Mouse (Mus musculus): ENCODE data around the gene Traf1.

Gene Traf1

GRCm38 (mm10) chr2:34965806-34966205 is 4.2 kb upstream of the Traf1 start:
- no peak for DNase-seq

- no peak for DNase-seq
Observed at GRCm38 (mm10) chr2:34965293-34965692, 3.7 kb upstream of the Traf1 start.

DNA sequence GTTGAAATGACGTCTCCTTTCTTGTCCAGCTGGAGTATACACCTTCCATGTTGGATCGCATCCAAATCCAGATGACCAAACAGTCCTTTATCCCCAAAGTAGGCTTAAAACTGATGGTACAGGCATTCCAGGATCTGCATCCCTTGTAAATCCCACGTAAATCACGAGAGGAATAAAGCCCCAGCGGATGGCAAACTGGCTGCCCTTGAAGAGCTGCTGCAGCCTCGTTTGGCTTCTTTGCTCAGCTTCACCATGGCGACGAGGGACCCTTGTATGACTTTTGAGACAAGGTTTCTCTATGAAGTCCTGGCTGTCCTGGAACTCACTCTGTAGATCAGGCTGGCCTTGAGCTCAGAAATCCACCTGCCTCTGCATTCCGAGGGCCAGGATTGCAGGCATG is 3.1 kb upstream of the Traf1 start:
- no peak for DNase-seq

DNA sequence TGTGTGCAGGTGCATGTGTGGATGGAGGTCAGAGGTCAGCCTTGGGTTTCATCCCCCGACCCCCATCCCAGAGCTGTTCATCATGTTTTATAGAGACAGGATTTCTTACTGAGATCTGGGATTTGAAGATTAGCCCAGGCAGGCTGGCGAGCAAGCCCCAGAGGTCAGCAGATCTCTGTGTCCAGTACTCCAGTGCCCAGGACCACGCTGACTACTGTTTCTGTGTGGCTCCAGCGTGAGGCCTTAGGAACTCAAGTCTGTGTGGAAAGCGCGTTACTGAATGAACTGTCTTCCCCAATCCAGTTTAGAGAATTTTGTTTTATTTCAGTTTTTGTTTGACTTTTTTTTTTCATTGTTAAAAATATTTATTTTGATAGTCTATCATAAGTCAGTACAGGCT is 2.7 kb upstream of the Traf1 start:
- no peak for DNase-seq

DNA sequence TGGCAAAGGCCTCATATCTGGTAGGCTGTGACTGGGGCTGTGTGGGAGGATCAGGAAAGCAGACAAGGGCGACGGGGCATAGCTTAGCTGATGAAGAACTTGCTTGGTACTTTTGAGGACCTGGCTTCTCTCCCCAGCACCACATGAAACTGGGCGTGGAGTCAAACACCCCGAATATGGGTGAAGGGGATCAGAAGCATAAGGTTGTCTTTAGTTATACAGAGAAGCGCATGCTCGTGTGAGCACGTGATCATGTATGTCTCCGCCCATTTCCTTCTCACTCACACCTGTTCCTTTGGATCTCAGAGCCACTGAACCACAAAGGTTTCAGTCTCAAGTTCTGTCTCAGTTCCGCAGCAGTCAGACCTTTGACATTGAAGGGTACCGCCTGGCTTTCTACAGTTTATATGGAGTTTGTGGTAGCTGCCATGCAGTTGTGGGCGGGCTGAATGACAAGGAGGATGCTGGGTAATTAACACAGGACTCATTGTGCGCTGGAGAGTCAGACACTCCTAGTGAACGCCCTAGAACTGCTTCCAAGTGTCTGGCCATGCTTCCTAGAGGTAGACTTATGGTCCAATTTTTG is 1.9 kb upstream of the Traf1 start:
- DNase-seq = peak; percentile 56

GRCm38 (mm10) chr2:34962893-34963292 is 1.3 kb upstream of the Traf1 start:
- DNase-seq = peak; percentile 19

DNA sequence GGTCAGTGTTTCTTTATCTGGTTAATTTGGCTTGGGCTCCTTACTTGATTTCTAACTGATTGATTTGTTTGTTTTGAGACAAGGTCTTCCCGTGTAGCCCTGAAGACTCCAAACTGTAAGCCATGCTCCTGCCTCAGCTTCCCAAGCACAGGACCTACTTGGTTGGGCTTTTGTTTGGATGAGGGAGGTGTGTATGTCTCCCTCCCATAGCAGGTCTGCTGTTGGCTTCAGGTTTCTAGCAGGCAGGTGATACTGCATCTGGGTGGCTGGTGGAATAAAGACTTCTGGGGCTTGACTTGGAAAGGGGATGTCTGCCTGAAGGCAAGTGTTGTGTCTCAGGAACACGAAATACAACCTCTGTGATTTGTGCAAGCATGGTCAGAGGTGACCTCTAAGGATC is 639 bp upstream of the Traf1 start:
- no peak for DNase-seq

DNA sequence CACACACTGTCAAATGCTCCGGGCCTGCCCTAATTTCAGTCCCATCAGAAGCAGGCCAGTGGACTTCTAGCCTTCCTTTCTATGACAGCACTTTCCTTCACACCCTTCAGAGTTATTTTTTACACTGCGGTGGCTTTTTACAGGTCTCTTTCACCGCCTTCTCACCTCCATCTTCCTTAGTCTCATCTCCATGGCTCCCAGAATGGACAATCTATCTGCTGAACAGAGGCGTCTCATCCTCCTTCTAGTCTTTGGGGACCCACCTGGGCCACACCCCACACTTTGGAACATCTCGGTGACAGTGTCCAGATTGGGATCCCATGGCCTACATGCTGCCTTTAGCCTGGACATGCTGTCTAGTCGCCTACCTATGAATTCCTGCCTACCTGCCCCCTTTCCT is 606 bp downstream of the Traf1 start:
- DNase-seq = no peak

DNA sequence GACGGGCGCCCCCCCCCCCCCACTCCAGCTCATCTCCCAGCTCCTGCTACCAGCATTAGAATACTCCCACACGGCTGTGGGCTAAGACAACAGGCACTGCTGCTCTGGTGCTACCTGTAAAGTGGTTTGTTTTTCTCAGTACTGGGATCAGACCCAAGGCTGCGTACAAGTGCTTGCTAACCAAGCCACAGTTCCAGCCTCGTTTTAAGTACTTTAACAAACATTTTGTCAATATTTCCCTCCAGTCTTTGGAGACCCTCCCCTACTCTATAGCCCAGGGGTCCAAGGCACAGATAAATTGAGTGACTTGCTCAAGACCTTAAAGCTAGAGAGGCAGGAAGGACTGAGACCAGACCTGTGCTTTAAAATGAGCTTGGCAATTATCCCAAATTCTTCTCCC is 1.1 kb downstream of the Traf1 start:
- DNase-seq = no peak

DNA sequence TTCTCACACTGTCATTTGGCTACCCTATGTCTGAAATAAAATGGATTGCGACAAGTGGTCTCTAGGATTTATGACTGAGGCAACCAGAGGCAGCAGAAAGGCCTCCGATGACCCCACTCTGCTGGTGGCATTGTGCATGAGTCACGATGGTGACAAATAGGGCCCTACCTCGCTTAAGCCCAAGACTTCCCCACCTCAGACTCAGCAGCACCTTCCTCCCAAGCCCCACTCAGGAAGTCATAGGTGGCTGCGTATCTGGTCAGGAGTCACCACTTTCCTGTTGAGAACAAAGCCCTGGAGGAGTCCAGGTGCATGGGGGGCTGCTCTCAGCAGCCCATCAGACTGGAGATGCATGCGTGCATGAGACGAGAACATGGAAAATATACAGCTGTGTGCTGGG is 3.0 kb downstream of the Traf1 start:
- no peak for DNase-seq

DNA sequence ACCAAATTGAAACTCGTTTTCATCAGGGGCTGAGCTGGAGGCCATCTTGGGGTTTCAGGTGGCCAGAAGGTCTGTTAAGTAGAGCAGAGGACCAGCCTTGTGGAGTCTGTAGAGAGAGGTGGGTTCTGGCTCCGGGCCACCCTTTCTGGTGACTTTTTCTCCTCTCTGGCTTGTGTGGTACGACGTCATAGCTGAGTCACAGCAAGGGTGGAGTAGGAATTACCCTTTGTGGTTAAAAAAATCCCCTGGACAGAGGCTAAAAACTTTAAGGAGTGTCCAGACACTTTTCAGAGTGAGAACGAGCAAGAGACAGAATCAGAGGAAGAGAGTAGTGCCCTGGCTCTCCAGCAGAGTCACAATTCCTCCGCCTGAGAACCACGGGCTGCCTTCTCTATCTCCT is 3.5 kb downstream of the Traf1 start:
- DNase-seq = no peak

- DNase-seq = no peak
Observed at GRCm38 (mm10) chr2:34957405-34957804, 4.2 kb downstream of the Traf1 start.

DNA sequence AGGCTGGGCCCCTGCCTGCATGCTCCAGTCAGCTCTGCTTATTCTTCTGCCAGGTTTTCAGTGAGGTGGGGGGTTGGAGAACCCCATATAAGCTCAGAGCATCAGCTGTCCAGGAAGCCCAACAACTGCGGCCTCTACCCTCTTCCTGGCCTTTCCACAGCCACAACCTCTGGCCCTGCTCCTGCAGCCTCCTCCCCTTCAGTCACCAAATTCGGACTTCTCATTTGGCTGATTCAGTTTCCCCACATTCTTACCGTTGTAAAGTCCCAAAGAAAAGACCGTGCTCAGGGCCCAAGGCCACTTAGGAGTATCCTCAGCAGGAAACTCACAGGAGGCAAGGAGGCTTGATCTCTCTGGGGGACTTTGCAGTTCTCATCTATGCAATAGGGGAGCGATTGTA is 4.6 kb downstream of the Traf1 start:
- DNase-seq = no peak

DNA sequence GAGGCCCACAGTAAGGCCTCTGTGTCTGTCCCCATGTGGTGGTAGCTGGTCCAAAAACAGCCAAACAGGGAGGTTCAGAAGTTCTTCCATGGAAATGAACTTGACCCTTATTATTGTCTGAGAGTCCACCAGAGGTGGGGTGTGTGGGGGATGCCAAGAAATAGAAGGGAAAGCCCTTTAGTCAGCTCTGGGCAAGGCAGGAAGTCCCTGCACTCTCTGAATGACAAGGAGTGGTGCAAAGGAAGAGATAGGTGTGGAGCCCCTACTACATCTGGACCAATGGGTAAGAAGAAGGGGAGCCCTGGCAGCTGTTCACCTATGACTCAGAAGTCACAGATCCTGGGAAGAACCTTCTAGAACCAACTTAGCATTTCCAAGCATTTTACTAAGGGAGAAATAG is 7.2 kb downstream of the Traf1 start:
- no peak for DNase-seq

DNA sequence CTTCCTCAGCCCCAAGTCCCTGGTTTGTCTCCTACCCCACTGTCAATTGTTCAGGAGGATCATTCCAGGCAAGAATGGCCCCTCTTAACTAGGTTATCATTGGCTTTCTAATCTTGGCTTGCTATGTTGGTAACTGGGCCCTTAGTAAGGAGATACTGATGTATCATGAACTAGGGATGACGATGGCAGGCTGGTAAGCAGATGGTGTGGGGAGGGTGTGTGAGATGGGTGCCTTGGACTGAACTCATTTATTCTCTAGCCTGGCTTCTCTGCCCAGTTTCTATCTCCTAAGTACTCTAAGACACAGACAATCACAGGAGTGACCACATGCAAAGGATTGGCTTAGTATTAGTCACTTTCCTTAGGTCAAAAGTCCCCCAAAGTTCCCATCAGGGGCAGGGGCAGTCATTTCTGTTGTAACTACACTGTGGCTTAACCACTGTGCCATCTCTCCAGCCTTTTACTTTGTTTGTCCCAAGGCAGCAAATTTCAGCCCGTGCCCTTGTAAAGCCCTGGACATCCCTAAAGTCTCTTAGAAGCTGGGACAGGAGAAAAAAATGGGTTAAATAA is 7.9 kb downstream of the Traf1 start:
- DNase-seq = no peak

DNA sequence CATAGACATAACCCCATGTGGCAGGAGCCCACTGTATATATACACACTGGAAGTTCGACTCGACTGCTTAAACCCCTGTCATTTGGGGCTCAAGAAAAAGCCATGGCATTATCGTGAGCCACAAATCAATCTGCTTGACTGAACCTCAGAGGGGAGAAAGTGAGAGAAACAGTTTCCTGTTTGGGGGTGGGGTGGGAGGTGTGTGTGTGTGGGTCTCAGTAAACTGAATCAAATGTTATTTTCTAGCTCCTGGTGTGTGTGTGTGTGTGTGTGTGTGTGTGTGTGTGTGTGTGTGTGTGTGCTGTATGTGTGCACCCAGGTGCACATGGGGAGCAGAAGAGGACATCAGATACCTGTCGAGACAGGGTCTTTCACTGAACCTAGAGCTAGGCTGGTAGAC is 8.6 kb downstream of the Traf1 start:
- DNase-seq = no peak

- DNase-seq = no peak
Observed at GRCm38 (mm10) chr2:34951469-34951868, 10.1 kb downstream of the Traf1 start.

GRCm38 (mm10) chr2:34948622-34949021 is 12.9 kb downstream of the Traf1 start:
- no peak for DNase-seq

DNA sequence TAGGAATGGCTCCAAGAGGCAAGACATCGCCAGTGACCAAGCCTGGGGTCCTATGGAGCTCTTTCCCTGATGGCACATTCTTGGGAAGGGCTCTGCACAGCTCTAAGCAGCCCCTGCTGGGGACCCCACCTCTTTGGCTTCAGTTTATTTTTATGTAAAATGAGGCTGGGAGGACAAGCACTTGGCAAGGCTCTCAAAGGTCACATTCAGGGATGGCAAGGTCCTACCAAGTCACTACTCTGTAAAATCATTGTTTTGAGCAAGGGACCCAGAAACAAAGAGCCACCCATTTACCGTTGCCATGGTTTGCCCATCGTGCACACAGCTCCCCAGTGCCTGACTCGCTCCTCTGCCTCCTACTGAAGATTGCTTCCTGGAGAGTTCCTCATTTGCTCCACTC is 15.5 kb downstream of the Traf1 start:
- DNase-seq = no peak

DNA sequence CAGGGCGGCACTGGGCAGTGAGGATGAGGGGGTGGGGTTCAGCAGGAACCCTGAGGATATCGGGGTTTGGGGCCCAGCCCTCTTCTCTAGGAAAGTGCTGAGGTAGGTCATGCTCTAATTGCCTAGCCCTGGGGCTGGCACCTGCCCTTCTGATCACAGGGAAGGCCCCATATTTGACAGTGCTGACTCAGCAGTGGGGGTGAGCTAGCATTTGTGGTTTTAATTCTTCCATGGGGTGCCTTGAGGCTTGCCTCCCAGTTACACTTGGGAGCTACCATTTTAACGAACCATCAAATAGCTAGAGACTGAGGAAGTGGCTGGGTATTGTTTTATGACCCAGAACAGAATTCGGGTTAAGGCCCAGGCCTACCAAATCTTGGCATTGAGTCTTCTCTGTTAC is 16.0 kb downstream of the Traf1 start:
- no peak for DNase-seq

GRCm38 (mm10) chr2:34944761-34945160 is 16.8 kb downstream of the Traf1 start:
- DNase-seq = no peak

DNA sequence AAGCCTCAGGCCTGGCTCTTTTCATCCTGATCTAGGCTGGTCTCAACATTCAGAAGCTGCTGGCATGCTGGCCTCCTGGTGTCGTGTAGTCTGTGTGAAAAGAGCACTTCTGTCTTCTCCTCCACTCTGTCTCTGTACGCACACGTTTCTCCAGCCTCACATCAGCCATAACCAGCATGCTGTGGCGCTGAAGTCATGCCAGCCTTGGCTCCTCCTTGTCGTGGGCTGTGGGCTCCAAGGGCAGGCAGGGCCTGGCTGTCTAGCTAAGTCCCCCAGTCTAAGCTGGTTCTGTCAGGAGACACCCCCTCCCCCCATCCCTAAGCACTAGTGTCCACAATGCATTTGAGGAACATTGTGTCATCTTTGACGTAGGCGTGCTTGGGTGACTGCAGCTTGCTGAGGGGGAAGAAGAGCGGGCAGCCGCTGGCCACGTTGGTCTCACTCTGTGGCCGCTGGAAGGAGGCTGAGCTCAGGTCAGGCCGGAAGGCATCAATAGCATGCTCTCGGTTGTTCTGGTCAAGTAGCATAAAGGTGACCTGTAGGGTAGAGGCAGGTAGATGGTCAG is 17.9 kb downstream of the Traf1 start:
- no peak for DNase-seq

DNA sequence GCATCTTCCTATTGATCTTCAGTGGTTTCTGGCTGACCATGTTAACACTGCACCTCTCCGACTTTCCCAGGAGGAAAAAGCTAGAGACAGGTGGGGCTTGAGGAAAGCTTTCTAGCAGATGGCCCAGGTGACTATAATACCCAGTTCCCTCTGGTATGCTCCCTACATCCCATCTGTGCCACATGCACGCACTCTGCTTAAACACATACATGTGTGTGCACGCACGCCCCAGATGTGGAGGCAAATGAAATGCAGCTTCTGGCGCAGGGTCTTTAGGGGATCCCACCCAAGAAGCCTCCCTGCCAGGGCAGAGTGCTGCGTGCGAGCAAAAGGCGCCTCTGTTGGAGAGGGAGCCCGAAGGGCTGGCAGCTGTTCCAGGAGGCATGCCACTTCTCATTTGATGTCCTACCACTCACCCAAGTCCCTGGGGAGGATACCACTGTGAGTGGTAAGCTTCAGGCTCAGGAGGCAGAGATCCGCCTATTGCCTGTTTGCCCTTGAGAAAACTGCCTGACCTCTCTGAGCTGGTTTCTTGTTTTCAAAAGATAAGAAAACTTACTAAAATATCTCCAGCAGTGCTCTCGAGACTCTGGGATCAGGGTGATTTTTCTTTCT is 20.4 kb downstream of the Traf1 start:
- no peak for DNase-seq

GRCm38 (mm10) chr2:34940246-34940645 is 21.3 kb downstream of the Traf1 start:
- DNase-seq = no peak

Data from kidney, adult 18-20 months (tissue).